Mouse (Mus musculus) hematopoietic stem cell, adult 5-6 weeks (primary cell): ENCODE measurements around the gene Upf3a. TPM values are rescaled to one million over a fixed set of nuclear protein-coding genes. Genes with fewer than 3 reads are reported as not detected.
"Not testable (repeated sequence)": the region's sequence is repeated elsewhere in the genome, so short reads cannot be mapped to it uniquely, and the experiment has no call there.

Experiments used
- ATAC-seq, 2 experiments: fragments of 125-278 bp in 1 of 2; replicated peaks in 1 of 2; 2 replicates each; pipeline ENCODE4 v1.8.0; 2016 to 2017; ENCODE audit warnings: inconsistent platforms in 2 of 2, mild to moderate bottlenecking in 2 of 2, moderate number of reproducible peaks in 2 of 2, low read depth in 1 of 2, moderate TSS enrichment in 1 of 2; ENCODE audit not compliant: low FRiP score in 2 of 2, poor library complexity in 2 of 2, severe bottlenecking in 2 of 2, insufficient read depth in 1 of 2, low TSS enrichment in 1 of 2
- total RNA-seq: library from RNA; stranded (forward); fragments of 172-1452, 232-1000 nt; gene quantifications from 2 replicates; pipeline ENCODE4 v1.2.3, GENCODE M21; 2017

Upf3a gene
- 26.6 and 40.5 TPM in 2 replicates for total RNA-seq

GRCm38 (mm10) chr8:13785250-13785763 is at the start of gene Upf3a:
Gene Upf3a (plus strand): TSS chr8:13785615.
- ATAC-seq, result peak; percentile 93 to 94

GRCm38 (mm10) chr8:13740323-13740770 is 45.1 kb upstream of the Upf3a start:
- peak; percentile 95 to 98 for ATAC-seq

DNA sequence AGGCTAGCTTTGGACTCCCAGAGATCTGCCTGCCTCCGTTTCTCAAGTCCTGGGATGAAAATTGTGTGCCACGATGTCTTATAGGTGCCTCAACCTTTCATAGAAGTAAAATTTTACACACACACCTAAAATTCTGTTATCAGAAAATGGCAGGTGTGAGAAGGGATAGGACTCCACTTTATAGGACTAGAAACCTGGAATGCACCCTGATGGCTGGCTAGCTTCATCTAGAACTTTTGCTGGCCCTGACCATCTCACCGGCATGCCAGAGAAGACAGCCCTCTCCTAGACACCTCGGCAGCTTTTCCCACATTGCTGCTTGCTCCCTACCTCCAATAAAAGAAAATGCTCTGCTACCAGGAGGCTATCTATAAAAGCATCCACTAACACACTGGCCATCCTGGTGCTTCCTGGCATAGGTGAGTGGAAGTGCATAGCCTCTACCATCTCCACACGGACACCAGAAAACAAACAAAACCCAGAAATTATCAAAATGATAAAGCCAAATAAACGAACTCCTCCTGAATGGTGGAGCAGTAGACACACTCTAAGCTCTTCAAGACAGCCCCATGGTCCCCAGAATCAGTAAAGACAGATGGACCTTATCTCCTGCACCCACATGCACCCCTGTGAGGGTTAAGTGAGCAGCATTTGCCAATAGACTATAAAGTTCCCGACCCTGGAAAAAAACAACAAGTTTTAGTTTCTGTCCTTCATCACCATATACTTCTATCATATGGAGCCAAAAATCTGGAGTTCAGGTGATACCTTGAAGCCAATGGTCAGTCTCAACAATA is 44.4 kb upstream of the Upf3a start:
- ATAC-seq, result no peak

DNA sequence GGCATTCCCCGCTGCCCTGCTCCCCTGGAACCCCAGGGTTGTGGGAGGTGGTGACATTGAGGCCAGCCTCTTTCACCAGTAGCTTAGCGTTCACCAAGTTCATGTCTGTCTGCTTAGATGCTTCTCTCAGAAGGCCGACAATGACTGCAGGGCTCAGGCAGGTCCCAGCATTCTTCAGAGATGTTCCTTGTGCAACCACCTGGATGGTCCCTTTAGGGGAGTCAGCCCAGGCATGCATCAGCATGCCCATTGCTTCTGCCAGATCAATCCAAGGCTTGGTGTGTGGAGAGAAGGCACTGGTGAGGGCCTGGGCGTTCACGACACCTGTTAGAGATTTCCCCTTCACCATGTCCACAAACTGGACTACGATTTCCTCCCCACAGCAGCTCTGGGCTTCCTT is 39.2 kb upstream of the Upf3a start:
- not testable (repeated sequence) for ATAC-seq

GRCm38 (mm10) chr8:13747626-13748025 is 37.8 kb upstream of the Upf3a start:
- no peak for ATAC-seq

DNA sequence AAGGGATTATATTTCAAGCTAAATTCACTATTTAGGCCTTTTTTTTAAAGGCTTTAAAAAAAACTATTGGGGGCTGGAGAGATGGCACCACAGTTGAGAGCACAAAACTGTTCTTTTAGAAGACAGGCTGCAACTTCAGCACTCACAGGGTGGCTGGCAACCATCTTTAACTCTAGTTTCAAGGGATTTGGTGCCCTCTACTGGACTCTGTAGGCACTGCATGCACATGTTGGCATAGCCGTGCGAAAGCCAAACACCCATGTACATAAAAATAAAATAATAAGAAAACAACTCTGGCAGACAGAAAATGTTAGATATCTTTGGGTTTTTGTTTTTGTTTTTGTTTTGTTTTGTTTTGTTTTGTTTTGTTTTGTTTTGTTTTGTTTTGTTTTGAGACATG is 31.7 kb upstream of the Upf3a start:
- peak in 1 of 2 experiments; percentile 58; a peak in 2 of 4 replicates for ATAC-seq

DNA sequence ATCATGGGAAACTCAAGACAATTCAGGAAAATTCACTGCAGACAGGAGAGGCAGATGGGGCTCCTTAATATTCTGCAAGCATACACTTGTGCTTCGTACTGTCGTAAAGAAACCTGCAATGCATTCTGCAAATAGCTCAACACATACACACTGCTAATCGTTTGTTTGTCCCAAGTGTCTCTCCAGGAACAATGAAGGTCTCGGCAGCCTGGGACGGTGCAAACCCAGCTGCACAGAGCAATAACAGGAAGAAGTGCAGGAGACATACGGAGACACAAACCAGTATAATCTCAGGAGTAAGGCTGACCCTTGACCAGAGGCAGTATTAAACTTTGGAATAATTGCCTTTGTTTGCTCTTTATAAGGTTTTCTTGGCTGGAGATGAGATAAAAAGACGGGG is 28.9 kb upstream of the Upf3a start:
- no peak for ATAC-seq

- peak; percentile 77 to 90 for ATAC-seq
These were observed 28.2 kb upstream of the Upf3a start, which contains the start of gene Cdc16 for GRCm38 (mm10) chr8:13756982-13757804. Gene Cdc16 (plus strand): TSS chr8:13757676.

DNA sequence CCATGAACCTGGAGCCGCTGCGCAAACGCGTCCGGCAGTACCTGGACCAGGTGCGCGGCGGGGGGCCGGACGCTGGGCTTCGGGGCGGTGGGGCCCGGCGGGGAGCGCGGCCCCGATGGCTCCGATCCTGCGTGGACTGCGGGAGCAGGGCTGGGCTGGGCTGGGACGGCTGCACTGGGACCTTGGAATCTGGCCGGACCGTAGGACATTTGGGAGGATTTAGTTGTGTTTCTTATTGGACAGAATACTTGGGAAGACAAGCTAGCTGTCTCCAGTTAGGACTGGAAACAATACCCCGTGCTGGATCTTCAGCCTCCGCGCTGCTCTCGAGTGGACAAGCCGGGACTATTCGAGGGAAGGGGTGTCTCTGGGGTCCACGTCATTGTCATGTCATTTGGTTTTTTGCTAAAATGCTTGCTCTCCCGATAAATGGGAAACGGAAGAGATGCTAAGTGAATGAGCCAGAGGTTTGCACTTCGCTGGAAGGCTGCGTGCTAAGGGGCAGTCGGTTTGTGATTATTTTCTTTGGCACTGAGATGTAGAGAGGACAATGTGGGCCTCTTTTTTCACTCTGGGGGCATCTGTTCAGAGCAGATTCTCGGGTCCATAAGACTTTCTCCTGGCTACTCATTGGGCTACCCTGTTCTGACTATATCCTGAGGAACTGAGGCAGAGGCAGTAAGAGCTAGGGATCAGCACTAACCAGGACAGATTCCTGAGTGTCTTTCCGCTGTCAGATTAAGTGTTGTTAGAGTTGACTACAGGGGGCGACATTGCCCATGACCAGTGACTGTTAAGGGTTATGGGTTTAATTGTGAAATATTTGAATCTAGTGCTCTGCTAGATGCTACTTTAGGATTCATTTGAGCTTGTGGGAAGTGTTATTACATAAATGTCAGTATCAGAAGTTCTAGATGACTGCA is 27.3 kb upstream of the Upf3a start:
- ATAC-seq, result peak; percentile 57 to 73; a peak in 3 of 4 replicates

- ATAC-seq, result no peak
These were observed 16.2 kb upstream of the Upf3a start for GRCm38 (mm10) chr8:13769206-13769605.

DNA sequence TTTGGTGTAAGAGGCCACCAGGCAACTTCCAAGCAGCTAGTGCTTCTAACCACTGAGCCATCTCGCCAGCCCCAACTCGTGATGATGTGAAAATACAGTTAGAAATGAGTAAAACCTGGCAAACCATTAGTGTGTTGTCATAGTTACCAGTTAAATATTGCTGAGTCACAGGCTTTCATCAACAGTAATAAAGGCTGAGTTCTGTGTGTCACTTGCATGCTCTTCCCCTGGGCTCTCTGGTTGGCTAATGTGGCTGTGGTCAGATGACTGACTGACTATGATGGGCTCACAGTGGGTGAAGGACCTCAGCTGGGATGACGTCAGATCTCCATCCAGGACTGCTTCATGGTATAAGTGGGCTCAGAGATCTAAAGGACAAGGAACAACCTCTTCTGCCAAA is 4.9 kb upstream of the Upf3a start:
- ATAC-seq, result no peak

DNA sequence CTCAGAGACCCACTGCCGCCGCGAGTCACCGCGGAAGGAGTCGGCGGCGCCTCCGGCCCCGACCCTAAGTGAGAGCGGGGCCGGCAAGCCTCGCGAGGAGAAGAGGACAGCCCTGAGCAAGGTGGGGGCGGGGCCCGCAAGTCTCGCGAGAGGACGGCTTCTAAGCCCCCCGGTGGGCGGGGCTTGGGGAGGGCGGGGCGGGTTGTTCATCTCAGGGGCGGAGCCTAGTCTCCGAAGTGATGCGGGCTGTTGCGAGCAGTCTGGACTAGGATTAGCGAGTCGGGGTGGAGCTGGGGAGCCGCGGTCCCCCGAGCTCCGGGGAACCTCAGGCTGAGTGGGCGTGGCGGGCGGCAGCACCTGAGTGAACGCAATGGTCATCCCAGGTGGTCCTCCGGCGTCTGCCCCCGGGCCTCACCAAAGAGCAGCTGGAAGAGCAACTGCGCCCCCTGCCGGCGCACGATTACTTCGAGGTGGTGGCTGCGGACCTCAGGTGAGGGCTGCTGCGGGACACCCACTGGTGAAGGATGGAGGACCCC is 417 bp downstream of the Upf3a start:
- peak; percentile 44 to 73 for ATAC-seq

DNA sequence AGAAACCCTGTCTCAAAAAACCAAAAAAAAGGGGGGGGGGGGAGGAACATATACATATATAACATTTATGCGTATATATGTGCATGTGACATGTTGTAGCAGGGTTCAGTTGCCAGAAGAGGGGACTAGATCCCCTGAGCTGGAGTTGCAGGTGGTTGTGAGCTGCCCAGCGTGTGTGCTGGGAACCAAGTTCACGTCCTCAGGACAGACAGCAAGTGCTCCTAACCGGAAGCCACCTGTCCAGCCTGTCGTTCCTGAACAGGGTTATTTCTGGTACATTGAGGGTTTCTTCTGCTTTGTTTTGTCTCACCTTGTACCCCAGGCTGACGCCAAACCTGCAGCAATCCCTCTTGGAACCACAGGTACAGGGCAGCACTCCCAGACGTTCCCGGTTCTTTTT is 4.2 kb downstream of the Upf3a start:
- ATAC-seq, result no peak

GRCm38 (mm10) chr8:13793097-13793745 is 7.8 kb downstream of the Upf3a start:
- no peak for ATAC-seq

DNA sequence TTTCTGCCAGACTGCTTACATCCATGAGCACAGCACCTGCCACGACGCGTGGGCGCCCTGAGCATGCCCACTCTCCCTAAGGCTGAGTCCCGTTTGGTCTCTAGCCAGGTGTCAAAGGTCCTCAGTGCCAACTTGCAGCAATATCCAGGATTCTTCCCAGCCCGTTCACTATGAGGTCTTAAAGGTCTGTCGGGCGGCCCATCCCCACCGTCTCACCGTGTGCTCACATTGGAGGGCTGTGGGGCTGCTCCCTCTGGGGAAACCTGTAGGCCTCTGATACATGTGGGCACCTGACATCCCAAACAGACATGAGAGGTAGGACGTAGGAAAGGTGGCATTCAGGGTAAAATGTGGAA is 8.3 kb downstream of the Upf3a start:
- no peak for ATAC-seq

DNA sequence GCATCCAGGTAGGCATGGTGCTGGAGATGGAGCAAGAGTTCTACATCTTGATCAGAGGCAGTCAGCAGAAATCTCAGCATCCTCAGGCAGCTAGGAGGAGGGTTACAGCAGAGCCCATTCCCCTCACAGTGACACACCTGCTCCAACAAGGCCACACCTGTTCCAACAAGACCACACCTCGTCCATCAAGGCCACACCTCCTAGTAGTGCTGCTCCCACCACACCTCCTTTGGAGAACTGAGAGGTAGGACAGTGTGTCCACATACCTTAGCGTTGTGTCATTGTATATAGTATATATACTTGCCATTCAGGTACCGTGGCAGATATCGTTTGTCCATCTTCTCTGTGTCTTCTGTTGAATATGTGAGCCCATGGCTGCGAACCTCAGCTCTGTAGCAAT is 12.3 kb downstream of the Upf3a start:
- no peak for ATAC-seq

DNA sequence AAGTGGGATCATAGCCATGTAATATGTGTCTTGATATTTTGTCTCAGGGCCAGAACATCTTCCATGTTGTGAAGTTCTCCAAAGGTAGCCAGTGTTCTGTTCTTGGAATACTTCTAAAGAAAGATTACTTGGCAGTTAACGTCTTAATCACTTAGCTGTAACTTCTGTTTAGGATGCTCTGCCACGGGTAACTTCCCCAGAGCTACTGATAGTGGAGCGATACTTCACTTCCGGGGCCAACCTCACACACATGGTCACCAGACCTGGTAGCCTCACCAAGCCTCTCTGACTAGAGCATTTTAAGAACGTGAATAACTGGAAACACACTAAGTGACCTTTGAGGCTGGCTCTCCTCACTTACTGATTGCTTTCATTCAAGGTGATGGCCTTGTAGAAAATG is 14.2 kb downstream of the Upf3a start:
- ATAC-seq, result no peak
